Mouse (Mus musculus) gastrocnemius, postnatal 10 days (tissue): ENCODE results near the gene Hjurp. TPM values are rescaled to one million over a fixed set of nuclear protein-coding genes. Genes with fewer than 3 reads are reported as not detected.

ENCODE experiments used
- DNase-seq: peaks from one replicate; pipeline ENCODE4 v3.0.0; 2021; ENCODE audit warnings: mixed read lengths
- total RNA-seq, 2 experiments: library from RNA; stranded (reverse); gene quantifications; 2 replicates each; pipeline ENCODE4 v1.2.3; 2021

Gene Hjurp
- total RNA-seq, 2 experiments from 2014 or later, result 29.0 to 47.9 TPM

- no peak for DNase-seq
Observed at GRCm38 (mm10) chr1:88280006-88280690, 2.7 kb upstream of the Hjurp start.

- DNase-seq, result no peak
Observed at GRCm38 (mm10) chr1:88279111-88280005, 1.9 kb upstream of the Hjurp start.

GRCm38 (mm10) chr1:88277818-88278511 is 532 bp upstream of the Hjurp start:
- no peak for DNase-seq

- DNase-seq, result no peak
Observed at GRCm38 (mm10) chr1:88276524-88277097, 822 bp downstream of the Hjurp start.

- no peak for DNase-seq
Observed at GRCm38 (mm10) chr1:88275698-88276523, 1.5 kb downstream of the Hjurp start.

- no peak for DNase-seq
Observed at GRCm38 (mm10) chr1:88275078-88275680, 2.3 kb downstream of the Hjurp start.

GRCm38 (mm10) chr1:88274371-88275077 is 2.9 kb downstream of the Hjurp start:
- DNase-seq, result no peak

- DNase-seq, result no peak
Observed at GRCm38 (mm10) chr1:88273832-88274231, 3.6 kb downstream of the Hjurp start.

GRCm38 (mm10) chr1:88273326-88273725 is 4.1 kb downstream of the Hjurp start:
- DNase-seq, result peak; percentile 12

- DNase-seq, result no peak
Observed at GRCm38 (mm10) chr1:88272851-88273250, 4.6 kb downstream of the Hjurp start.

GRCm38 (mm10) chr1:88269539-88270309 is 7.7 kb downstream of the Hjurp start:
- peak; percentile 13 for DNase-seq

GRCm38 (mm10) chr1:88268070-88268469 is 9.4 kb downstream of the Hjurp start:
- DNase-seq, result peak; percentile 15

GRCm38 (mm10) chr1:88267489-88267888 is 9.9 kb downstream of the Hjurp start:
- DNase-seq, result no peak

- DNase-seq, result peak; percentile 15
Observed at GRCm38 (mm10) chr1:88266123-88266522, 11.3 kb downstream of the Hjurp start.

GRCm38 (mm10) chr1:88264869-88265240 is 12.6 kb downstream of the Hjurp start:
- peak; percentile 69 for DNase-seq

GRCm38 (mm10) chr1:88264237-88264868 is 13.1 kb downstream of the Hjurp start:
- DNase-seq, result no peak

- DNase-seq, result no peak
Observed at GRCm38 (mm10) chr1:88263778-88264177, 13.7 kb downstream of the Hjurp start.

- no peak for DNase-seq
Observed at GRCm38 (mm10) chr1:88262961-88263360, 14.5 kb downstream of the Hjurp start.

GRCm38 (mm10) chr1:88262255-88262654 is 15.2 kb downstream of the Hjurp start:
- DNase-seq, result peak; percentile 72
